Mouse (Mus musculus): Measurements from ENCODE around the gene Ap3b2. TPM values are rescaled to one million over a fixed set of nuclear protein-coding genes. Genes with fewer than 3 reads are reported as not detected.

Ap3b2 gene
- polyA plus RNA-seq (2011; ENCODE audit: insufficient read depth, insufficient read length, low replicate concordance, missing spikeins) = 0.62 TPM in 1 of 2 replicates, not detected in the other

DNA sequence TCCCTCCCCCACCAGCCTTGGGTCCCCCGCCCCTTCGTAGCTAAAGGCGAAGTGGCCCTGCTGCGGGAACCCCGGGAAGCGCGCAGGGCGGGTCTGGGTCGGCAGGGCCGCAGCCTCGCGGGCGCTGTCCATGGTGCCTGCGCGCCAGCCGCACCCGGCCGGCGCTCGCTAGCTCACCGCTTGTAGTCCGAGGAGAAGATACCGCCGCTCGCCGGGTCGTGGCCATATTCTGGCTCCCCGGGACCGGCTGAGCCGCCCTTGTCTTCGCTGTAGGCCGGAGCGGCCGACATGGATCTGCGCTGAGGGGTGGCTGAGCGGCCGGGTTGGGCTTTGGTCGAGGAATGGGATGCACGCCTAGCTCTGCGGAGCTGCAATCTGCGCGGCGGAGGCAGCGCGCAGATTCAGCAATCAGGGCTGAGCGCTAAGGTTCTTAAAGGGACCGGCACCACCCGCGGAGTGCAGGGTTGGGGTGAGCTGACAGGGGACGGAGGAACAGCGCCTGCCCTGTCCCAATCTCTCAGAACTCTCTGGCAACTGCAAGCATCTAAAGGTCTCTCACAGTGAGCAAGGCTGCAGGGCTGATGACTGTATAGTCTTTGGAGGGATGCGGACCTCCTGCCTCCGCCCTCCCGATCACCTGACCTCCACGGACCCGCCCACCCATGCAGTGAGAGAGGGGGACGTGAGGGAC, at the start of gene Ap3b2:
Gene Ap3b2 (minus strand): TSS at position 595 of the 691 bp plus-strand sequence.
- 2% methylated on average over 57 of the region's 57 CpGs for WGBS
- Histone ChIP-seq H3K4me1 (ENCODE audit: control insufficient read depth, insufficient read depth, low read length) (no peaks in the 10 kb centered on the region), H3K27ac (ENCODE audit: control insufficient read depth, insufficient read depth, low read depth, low read length, poor library complexity) (no peak within 1 kb of the TSS), H3K4me3 (replicated peaks; ENCODE audit: control insufficient read depth, low read depth, low read length) (no peak within 1 kb of the TSS)
- TF ChIP-seq POLR2A (IDR thresholded peaks at IDR 0.05; ENCODE audit: borderline replicate concordance, control insufficient read depth, low read depth, low read length) = no peak
- no peak for TF ChIP-seq CTCF (IDR thresholded peaks at IDR 0.05; ENCODE audit: control insufficient read depth, insufficient read depth, low read length)

DNA sequence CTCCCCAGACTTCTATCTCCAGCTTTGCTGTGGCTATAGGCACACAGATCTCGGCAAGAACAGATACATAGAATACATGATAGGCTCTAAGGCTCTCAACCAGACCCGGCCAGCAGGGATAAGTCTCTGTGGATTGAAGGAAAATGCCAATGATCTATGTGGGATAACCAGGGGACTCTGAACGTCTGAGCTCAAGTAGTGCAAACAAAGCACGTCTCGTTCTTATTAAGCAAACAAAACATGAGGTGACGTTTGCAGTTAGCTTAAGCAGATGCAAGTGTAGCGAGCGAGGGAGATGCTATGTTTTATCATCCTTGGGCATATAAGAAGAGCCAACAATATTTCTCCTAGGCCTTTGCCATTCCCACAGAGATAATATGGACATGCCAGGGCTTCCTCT, 49.2 kb upstream of the Ap3b2 start:
- 85% methylated on average over 8 of the region's 8 CpGs for WGBS
- TF ChIP-seq POLR2A (IDR thresholded peaks at IDR 0.05; ENCODE audit: borderline replicate concordance, control insufficient read depth, low read depth, low read length) (no peak), CTCF (IDR thresholded peaks at IDR 0.05; ENCODE audit: control insufficient read depth, insufficient read depth, low read length) (no peak)
- H3K4me1 ChIP-seq (ENCODE audit: control insufficient read depth, insufficient read depth, low read length) = no peaks in the 10 kb centered on the region
- no peak overlapping the region for H3K4me3 ChIP-seq (replicated peaks; ENCODE audit: control insufficient read depth, low read depth, low read length)
- no peak overlapping the region for H3K27ac ChIP-seq (ENCODE audit: control insufficient read depth, insufficient read depth, low read depth, low read length, poor library complexity)

GRCm38 (mm10) chr7:81541924-81542524, 48.3 kb upstream of the Ap3b2 start:
- H3K4me1 ChIP-seq (ENCODE audit: control insufficient read depth, insufficient read depth, low read length) = no peaks in the 10 kb centered on the region
- no peak for TF ChIP-seq CTCF (IDR thresholded peaks at IDR 0.05; ENCODE audit: control insufficient read depth, insufficient read depth, low read length)
- no peak for TF ChIP-seq POLR2A (IDR thresholded peaks at IDR 0.05; ENCODE audit: borderline replicate concordance, control insufficient read depth, low read depth, low read length)
- no peak overlapping the region for H3K27ac ChIP-seq (ENCODE audit: control insufficient read depth, insufficient read depth, low read depth, low read length, poor library complexity)
- 76% methylated on average over 7 of the region's 7 CpGs for WGBS
- H3K4me3 ChIP-seq (replicated peaks; ENCODE audit: control insufficient read depth, low read depth, low read length) = no peak overlapping the region

GRCm38 (mm10) chr7:81540999-81541398, 47.3 kb upstream of the Ap3b2 start:
- H3K4me3 ChIP-seq (replicated peaks; ENCODE audit: control insufficient read depth, low read depth, low read length) = no peak overlapping the region
- no peaks in the 10 kb centered on the region for H3K4me1 ChIP-seq (ENCODE audit: control insufficient read depth, insufficient read depth, low read length)
- TF ChIP-seq CTCF (IDR thresholded peaks at IDR 0.05; ENCODE audit: control insufficient read depth, insufficient read depth, low read length) (no peak), POLR2A (IDR thresholded peaks at IDR 0.05; ENCODE audit: borderline replicate concordance, control insufficient read depth, low read depth, low read length) (no peak)
- no peak overlapping the region for H3K27ac ChIP-seq (ENCODE audit: control insufficient read depth, insufficient read depth, low read depth, low read length, poor library complexity)
- WGBS = 76% methylated on average over 1 of the region's 1 CpGs

DNA sequence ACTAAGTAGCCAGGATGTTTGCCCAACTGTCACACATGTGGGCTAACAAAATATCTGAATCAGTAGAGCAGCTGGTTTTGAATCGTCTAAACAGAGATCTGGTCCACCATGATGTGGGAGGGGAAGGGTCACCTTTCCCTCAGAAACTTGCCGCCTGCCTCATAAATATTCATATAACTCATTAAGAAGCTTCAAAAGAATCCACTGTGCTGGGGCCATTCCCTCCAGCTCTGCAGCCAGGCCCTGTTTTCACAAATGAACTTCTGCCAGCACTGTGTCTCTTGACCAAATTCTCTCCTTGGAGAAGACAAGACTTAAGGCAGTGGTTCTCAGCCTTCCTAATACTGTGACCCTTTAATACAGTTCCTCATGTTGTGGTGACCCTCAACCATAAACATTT, 45.8 kb upstream of the Ap3b2 start:
- WGBS = 74% methylated on average over 2 of the region's 2 CpGs
- Histone ChIP-seq H3K27ac (ENCODE audit: control insufficient read depth, insufficient read depth, low read depth, low read length, poor library complexity) (no peak overlapping the region), H3K4me1 (ENCODE audit: control insufficient read depth, insufficient read depth, low read length) (no peaks in the 10 kb centered on the region), H3K4me3 (replicated peaks; ENCODE audit: control insufficient read depth, low read depth, low read length) (no peak overlapping the region)
- no peak for TF ChIP-seq CTCF (IDR thresholded peaks at IDR 0.05; ENCODE audit: control insufficient read depth, insufficient read depth, low read length)
- no peak for TF ChIP-seq POLR2A (IDR thresholded peaks at IDR 0.05; ENCODE audit: borderline replicate concordance, control insufficient read depth, low read depth, low read length)

DNA sequence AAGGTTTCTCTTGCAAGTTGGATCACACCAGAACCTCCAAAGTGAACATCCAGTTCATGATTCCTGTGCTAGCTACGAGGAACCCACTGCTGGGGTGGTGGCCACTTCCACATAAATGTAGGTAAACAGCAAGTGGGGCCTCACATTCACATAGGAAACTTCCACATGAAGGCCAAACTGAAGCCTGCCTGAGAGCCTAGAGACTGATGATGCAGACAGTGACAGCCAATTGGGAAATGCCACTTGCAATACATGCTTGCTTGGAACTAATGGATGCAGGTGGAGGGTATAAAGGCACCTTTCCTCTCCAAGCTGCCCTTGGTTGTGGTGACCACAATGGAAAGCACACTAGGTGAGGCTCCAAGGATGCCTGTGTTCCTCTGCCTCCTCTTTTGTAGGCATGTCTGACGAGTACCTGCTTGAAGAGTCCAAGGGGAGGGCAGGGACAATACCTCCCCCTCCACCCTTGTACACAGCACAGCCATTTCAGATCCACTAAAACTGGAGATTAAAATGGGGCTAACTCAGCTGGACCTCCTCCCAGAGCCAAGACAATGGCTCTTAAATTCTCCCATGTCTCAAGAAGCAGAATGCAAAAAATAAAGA, 44.4 kb upstream of the Ap3b2 start:
- TF ChIP-seq POLR2A (IDR thresholded peaks at IDR 0.05; ENCODE audit: borderline replicate concordance, control insufficient read depth, low read depth, low read length) (no peak), CTCF (IDR thresholded peaks at IDR 0.05; ENCODE audit: control insufficient read depth, insufficient read depth, low read length) (no peak)
- H3K4me3 ChIP-seq (replicated peaks; ENCODE audit: control insufficient read depth, low read depth, low read length) = no peak overlapping the region
- H3K27ac ChIP-seq (ENCODE audit: control insufficient read depth, insufficient read depth, low read depth, low read length, poor library complexity) = no peak overlapping the region
- WGBS = 49% methylated on average over 2 of the region's 2 CpGs
- H3K4me1 ChIP-seq (ENCODE audit: control insufficient read depth, insufficient read depth, low read length) = no peaks in the 10 kb centered on the region

- no peak for TF ChIP-seq POLR2A (IDR thresholded peaks at IDR 0.05; ENCODE audit: borderline replicate concordance, control insufficient read depth, low read depth, low read length)
- TF ChIP-seq CTCF (IDR thresholded peaks at IDR 0.05; ENCODE audit: control insufficient read depth, insufficient read depth, low read length) = no peak
- 87% methylated on average over 4 of the region's 4 CpGs for WGBS
- no peak overlapping the region for H3K27ac ChIP-seq (ENCODE audit: control insufficient read depth, insufficient read depth, low read depth, low read length, poor library complexity)
- H3K4me3 ChIP-seq (replicated peaks; ENCODE audit: control insufficient read depth, low read depth, low read length) = no peak overlapping the region
- H3K4me1 ChIP-seq (ENCODE audit: control insufficient read depth, insufficient read depth, low read length) = no peaks in the 10 kb centered on the region
These were observed 42.8 kb upstream of the Ap3b2 start for GRCm38 (mm10) chr7:81536478-81536877.

DNA sequence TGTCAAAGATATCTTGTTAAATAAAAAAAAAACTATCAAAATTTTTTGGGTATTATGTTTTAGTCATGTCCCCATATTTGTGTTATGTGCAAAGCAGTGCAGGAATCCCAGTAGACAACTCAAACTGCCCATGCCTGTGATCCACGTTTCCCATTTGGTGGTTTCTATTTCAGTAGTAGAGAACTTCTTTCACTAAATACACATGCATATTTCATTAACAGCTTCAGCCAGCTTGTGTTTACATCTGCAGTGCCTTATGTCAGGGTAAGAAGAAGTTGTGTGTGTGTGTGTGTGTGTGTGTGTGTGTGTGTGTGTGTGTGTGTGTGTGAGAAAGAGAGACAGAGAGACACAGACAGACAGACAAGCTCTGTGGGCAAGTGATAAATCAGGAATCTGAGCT, 37.7 kb upstream of the Ap3b2 start:
- Histone ChIP-seq H3K27ac (ENCODE audit: control insufficient read depth, insufficient read depth, low read depth, low read length, poor library complexity) (no peak overlapping the region), H3K4me3 (replicated peaks; ENCODE audit: control insufficient read depth, low read depth, low read length) (no peak overlapping the region), H3K4me1 (ENCODE audit: control insufficient read depth, insufficient read depth, low read length) (no peaks in the 10 kb centered on the region; the same call in 1 of the 2 replicates)
- 81% methylated on average over 1 of the region's 1 CpGs for WGBS
- TF ChIP-seq CTCF (IDR thresholded peaks at IDR 0.05; ENCODE audit: control insufficient read depth, insufficient read depth, low read length) = no peak
- no peak for TF ChIP-seq POLR2A (IDR thresholded peaks at IDR 0.05; ENCODE audit: borderline replicate concordance, control insufficient read depth, low read depth, low read length)

All from bone marrow, adult 2 months (tissue).